Mouse (Mus musculus) heart, adult 2 months (tissue): Measurements from ENCODE around the gene Tsks. TPM values are rescaled to one million over a fixed set of nuclear protein-coding genes. Genes with fewer than 3 reads are reported as not detected.

ENCODE experiments used
- DNase-seq, 2 experiments: peaks; one replicate each; pipeline ENCODE4 v3.0.0; 2021
- H3K27ac ChIP-seq: fragments of 200-600 bp; 2 replicates; pipeline ENCODE4 v1.8.1; 2022
- H3K27me3 ChIP-seq: fragments of 200-500 bp; 2 replicates; pipeline ENCODE4 v1.6.1; 2012; ENCODE audit warnings: mild to moderate bottlenecking, low read length, inconsistent platforms, mixed read lengths; ENCODE audit not compliant: control insufficient read depth, insufficient read depth
- H3K36me3 ChIP-seq: fragments of 200-500 bp; 2 replicates; pipeline ENCODE4 v1.6.1; 2012; ENCODE audit warnings: low read length, inconsistent platforms; ENCODE audit not compliant: control insufficient read depth, insufficient read depth
- H3K4me1 ChIP-seq: fragments of 200-500 bp; 2 replicates; pipeline ENCODE4 v1.6.1; 2011; ENCODE audit warnings: low read length; ENCODE audit not compliant: control insufficient read depth, insufficient read depth
- H3K4me3 ChIP-seq: fragments of 200-600 bp; 2 replicates; pipeline ENCODE4 v1.8.1; 2022
- H3K79me2 ChIP-seq: fragments of 200-500 bp; replicated peaks from 2 replicates; pipeline ENCODE4 v1.6.1; 2012; ENCODE audit warnings: mild to moderate bottlenecking, inconsistent platforms, low read length, moderate library complexity, mixed read lengths; ENCODE audit not compliant: control insufficient read depth, insufficient read depth
- H3K9ac ChIP-seq: fragments of 200-500 bp; 2 replicates; pipeline ENCODE4 v1.6.1; 2012; ENCODE audit warnings: low read depth, mild to moderate bottlenecking, control low read depth, inconsistent platforms, low read length, mixed read lengths
- CTCF ChIP-seq: fragments of 200-600 bp; IDR thresholded peaks from 2 replicates; pipeline ENCODE4 v1.8.1; 2022; ENCODE audit warnings: antibody characterized with exemption, mild to moderate bottlenecking, moderate library complexity
- EP300 ChIP-seq: fragments of 200-500 bp; IDR thresholded peaks from 2 replicates; pipeline ENCODE4 v1.6.1; 2011; ENCODE audit warnings: low read depth, low read length, control low read depth; ENCODE audit not compliant: insufficient read depth
- POLR2A ChIP-seq: fragments of 200-500 bp; IDR thresholded peaks from 2 replicates; pipeline ENCODE4 v1.6.1; 2011; ENCODE audit warnings: mild to moderate bottlenecking, low read depth, low read length, control low read depth; ENCODE audit not compliant: insufficient read depth
- WGBS: fragments of 180-500 bp; shearing (Covaris S2); methylation state at CpG from one replicate; pipeline ENCODE4 v1.1.7; 2018; 5-methylcytosine and 5-hydroxymethylcytosine counted together
- intact Hi-C: fragments of 180-260 bp; cut with DNase I; formaldehyde crosslinking; loops from one replicate; pipeline ENCODE4 v1.15.1; 2025
- polyA plus RNA-seq: library from polyadenylated mRNA; depleted of rRNA; stranded (reverse); fragments of >200 nt; gene quantifications from 2 replicates; pipeline ENCODE4 v1.2.3, GENCODE M21; 2012
- total RNA-seq, 2 experiments: library from RNA; stranded (reverse); gene quantifications; 2 replicates each; pipeline ENCODE4 v1.2.3; 2021

The Tsks gene
- total and polyA plus RNA-seq, 3 experiments, result 1.5 TPM; not detected in 2

DNA sequence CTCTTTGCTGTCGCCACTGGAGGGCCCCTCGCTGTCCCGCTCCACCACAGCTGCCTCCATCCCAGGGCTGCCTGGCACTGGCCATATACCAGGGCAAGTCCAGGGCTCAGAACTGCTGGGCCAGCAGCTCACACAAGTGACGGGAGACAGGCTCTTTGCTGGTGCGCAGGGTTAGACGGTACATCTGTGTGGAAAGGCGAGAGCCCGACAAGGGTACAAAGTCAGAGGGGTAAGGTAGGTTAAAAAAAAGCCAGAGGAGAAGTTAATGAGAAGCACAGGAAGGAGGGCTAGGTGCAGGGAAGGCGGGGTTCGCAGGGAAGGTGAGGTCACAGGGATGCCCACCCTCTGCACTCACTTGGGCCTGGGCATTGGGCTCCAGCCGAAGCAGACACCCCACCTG, 42.4 kb upstream of the Tsks start:
- peaks cover 4% of the 10 kb centered on the region for H3K4me1 ChIP-seq
- 94% methylated on average over 11 of the region's 11 CpGs for WGBS
- no peaks in the 10 kb centered on the region for H3K27me3 ChIP-seq
- H3K36me3 ChIP-seq, result no peaks in the 10 kb centered on the region
- no peak overlapping the region for H3K4me3 ChIP-seq
- intact Hi-C loops, result no loop called here
- no peak overlapping the region for H3K27ac ChIP-seq
- no peak overlapping the region for H3K9ac ChIP-seq
- DNase-seq, result no peak
- H3K79me2 ChIP-seq, result no peaks in the 10 kb centered on the region
- TF ChIP-seq POLR2A, result no peak
- TF ChIP-seq EP300, result no peak
- TF ChIP-seq CTCF, result no peak

DNA sequence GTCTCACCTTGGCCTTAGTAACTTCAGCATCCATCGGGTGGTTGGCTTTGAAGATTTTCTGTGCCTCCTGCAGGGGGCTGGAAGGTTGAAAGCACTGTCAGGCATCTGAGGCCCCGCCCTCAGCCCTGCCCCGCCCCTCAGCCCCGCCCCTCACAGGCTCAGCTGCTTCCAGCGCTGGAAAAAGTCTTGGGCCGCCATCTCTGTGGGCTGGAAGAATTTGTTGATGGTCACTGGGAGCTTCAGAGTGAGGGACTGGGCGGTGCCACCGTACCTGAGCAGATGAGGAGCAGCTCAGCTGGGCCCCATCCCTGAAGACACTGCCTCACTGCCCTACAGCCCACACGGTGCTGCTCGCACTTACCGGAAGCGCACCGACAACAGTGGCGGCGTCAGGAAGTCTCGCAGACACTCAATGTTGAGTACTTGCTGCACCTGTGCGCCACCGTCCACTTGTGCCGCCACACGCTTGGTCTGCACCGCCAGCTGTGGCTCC, 41.7 kb upstream of the Tsks start:
- peak; percentile 47 for TF ChIP-seq POLR2A
- TF ChIP-seq EP300, result no peak
- peak; percentile 38 for TF ChIP-seq CTCF
- Histone ChIP-seq H3K4me1 (peaks cover 4% of the 10 kb centered on the region), H3K36me3 (no peaks in the 10 kb centered on the region), H3K4me3 (no peak overlapping the region), H3K9ac (0 out of 2 replicates have a peak overlapping the region, but pooled peaks have one; percentile 50), H3K27me3 (no peaks in the 10 kb centered on the region), H3K27ac (no peak overlapping the region), H3K79me2 (no peaks in the 10 kb centered on the region)
- 24% methylated on average over 21 of the region's 21 CpGs for WGBS
- intact Hi-C loops, result no loop called here
- peak in 1 of 2 experiments; percentile 45 for DNase-seq

DNA sequence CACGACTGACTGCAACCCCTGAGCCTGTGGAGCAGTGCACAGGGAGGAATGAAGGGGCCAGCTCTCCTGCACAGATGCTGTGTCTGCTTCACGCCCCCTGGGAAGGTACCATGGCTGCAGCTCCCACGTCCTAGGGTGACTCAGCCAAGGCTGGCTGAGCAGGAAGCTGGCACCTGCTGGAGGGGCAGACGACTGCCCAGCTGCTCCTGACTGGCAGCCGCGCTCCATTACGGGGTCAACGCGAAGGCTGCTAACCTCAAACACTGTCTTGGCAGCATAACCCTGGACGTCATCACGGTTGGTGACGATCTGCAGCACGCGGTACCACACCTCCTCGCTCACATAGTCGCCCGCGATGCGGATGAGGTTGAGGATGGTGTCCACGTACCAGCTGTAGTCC, 37.6 kb upstream of the Tsks start:
- intact Hi-C loops, result no loop called here
- 79% methylated on average over 20 of the region's 20 CpGs for WGBS

DNA sequence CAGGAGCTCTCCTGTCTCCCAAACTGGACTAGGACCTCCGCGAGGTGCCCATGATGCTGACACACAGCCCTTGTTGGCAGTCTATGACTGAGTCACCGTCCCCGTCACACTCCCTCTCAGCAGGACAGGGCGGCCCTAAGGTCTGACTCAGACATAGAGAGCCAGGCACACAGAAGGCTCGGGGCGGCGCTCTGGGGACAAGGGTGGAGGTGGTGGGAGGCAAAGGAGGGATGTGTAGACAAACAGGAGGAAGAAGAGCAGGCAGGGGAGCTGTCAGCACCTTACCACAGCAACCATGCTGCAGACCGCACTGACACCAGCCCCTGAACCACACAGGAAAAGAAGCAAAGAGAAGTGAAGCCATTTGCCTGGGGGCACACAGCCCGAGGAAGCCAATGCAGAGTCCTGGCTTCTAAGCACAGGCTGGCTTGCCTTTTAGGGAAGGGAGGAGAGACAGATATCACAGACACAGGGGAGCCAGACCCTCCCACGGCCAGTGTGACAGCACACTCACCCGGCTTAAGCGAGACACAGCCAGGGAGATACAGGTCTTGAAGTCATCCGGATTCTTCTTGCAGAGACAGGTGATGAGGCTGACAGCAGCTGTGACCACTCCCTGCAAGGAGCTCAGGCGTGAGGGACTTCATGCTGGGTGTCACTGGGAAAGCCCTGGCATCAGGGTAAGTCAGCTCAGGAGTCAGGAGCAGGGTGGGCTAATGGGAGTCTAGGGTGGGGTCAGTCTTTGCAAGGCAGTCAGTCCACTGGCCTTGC, 34.1 kb upstream of the Tsks start:
- 77% methylated on average over 15 of the region's 15 CpGs for WGBS
- no peaks in the 10 kb centered on the region for H3K36me3 ChIP-seq
- no peaks in the 10 kb centered on the region for H3K79me2 ChIP-seq
- no peak overlapping the region for H3K27ac ChIP-seq
- no peaks in the 10 kb centered on the region for H3K27me3 ChIP-seq
- H3K4me1 ChIP-seq, result no peaks in the 10 kb centered on the region
- no peak for DNase-seq
- intact Hi-C loops, result no loop called here
- H3K9ac ChIP-seq, result no peak overlapping the region
- no peak for TF ChIP-seq POLR2A
- no peak for TF ChIP-seq CTCF
- H3K4me3 ChIP-seq, result no peak overlapping the region

More for the DNA sequence above, 37.6 kb upstream of the Tsks start:
- H3K27ac ChIP-seq, result no peak overlapping the region
- no peak overlapping the region for H3K9ac ChIP-seq
- no peaks in the 10 kb centered on the region for H3K27me3 ChIP-seq
- no peak for DNase-seq
- no peak overlapping the region for H3K4me3 ChIP-seq
- H3K79me2 ChIP-seq, result no peaks in the 10 kb centered on the region
- TF ChIP-seq EP300 (no peak), POLR2A (no peak), CTCF (no peak)
- no peaks in the 10 kb centered on the region for H3K36me3 ChIP-seq
- no peaks in the 10 kb centered on the region; the same call in 1 of the 2 replicates for H3K4me1 ChIP-seq

DNA sequence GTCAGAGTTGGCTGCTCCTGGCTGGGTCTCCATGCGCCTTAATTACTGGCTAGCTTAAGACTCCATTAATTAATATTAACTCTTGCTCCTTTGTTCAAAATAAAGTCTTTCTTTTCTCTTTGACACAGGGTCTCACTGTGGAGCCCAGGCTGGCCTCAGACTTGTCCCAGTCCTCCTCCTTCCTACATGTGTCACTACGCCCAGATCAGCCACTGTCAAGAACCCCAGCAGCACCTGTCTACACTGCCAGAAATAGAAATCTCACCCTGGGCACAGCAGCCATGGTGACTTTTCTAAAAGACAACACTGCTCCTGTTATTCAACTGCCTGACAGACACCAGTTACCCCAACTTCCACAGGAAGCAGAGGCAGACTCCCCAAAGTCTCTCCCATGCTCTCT, 28.6 kb upstream of the Tsks start:
- TF ChIP-seq CTCF, result no peak
- TF ChIP-seq EP300, result no peak
- TF ChIP-seq POLR2A, result no peak
- Histone ChIP-seq H3K9ac (no peak overlapping the region), H3K27me3 (no peaks in the 10 kb centered on the region), H3K4me3 (no peak overlapping the region), H3K36me3 (no peaks in the 10 kb centered on the region), H3K79me2 (no peaks in the 10 kb centered on the region), H3K27ac (no peak overlapping the region), H3K4me1 (peaks cover 1% of the 10 kb centered on the region; the same call in 1 of the 2 replicates)
- intact Hi-C loops, result no loop called here
- 90% methylated on average over 2 of the region's 2 CpGs for WGBS
- DNase-seq, result no peak

DNA sequence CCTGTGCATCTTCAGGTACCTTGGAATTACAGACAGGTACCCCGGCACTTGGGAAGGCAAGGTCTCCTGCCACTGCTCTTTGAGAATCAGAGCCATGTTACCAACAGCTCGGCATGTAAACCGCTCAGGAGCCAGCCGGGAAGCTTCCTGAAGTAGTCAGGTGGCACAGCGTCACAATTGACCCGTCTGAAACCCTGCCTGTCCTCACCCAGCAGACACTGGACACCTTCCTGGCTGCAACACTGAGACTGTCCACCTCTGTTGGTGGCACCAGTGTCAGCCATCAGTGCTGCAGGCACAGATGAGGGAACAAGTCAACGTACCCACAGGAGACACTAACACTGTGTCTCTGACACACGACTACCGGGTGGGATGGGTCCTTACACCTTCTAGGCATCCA, 27.7 kb upstream of the Tsks start:
- H3K27me3 ChIP-seq, result no peaks in the 10 kb centered on the region
- H3K4me1 ChIP-seq, result peaks cover 1% of the 10 kb centered on the region; the same call in 1 of the 2 replicates
- H3K79me2 ChIP-seq, result 0 out of 2 replicates have a peak, but pooled peaks cover under 1% of the 10 kb centered on the region
- intact Hi-C loops, result no loop called here
- TF ChIP-seq POLR2A (no peak), EP300 (no peak), CTCF (no peak)
- H3K36me3 ChIP-seq, result no peaks in the 10 kb centered on the region
- DNase-seq, result no peak
- H3K9ac ChIP-seq, result no peak overlapping the region
- 92% methylated on average over 9 of the region's 9 CpGs for WGBS
- no peak overlapping the region for H3K27ac ChIP-seq
- no peak overlapping the region for H3K4me3 ChIP-seq
